Mouse (Mus musculus) embryonic fibroblast, embryonic 13.5 days (primary cell): ENCODE data around the gene Nxnl1.

Experiments
- CTCF ChIP-seq: IDR thresholded peaks from 2 replicates; pipeline ENCODE4 v1.5.1; 2011; ENCODE audit warnings: mild to moderate bottlenecking, control low read depth, low read length, moderate library complexity, borderline replicate concordance; ENCODE audit not compliant: insufficient read depth
- POLR2A ChIP-seq: IDR thresholded peaks from 2 replicates; pipeline ENCODE4 v1.6.1; 2011; ENCODE audit warnings: low read depth, mild to moderate bottlenecking, control low read depth, low read length, moderate library complexity

DNA sequence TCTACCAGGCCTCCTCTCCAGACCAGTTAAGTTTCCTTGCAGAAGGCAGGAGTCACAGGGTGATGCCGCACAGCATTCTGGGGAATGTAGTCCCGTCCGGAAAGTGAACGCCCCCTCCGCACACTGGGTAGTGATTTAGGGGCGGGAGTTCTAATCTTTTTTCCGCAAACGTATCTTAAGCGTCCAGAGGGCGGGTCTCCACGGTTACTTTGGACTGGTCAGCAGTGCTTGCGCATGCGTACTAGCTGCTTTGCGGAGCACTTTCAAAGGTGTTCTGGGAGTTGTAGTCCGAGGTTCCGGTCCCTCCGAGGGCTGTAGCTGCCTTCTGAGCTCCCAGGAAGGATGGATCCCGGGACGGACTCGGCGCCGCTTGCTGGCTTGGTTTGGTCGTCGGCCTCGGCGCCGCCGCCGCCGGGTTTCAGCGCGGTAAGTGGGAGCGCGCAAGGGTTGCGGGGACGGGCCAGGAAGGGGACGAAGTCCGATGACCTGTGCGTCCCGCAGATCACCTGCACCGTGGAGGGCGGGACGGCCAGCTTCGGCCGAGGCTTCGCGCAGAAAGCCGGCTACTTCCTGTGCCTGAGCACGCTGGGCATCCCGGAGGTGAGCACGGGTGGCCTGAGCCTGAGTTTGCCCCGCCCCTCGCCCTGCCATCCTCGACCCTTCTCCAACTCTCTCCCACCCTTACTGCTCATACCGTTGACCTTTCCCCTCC is 23.6 kb downstream of the Nxnl1 start, which contains the start of gene Mvb12a:
- TF ChIP-seq CTCF: no peak
- TF ChIP-seq POLR2A: peak; percentile 47
